Comparison of ENCODE assay signal across 23 mouse cellular contexts in genomic region chr1:53741742-53742458, GRCm38 (mm10). TPM values are rescaled to one million over a fixed set of nuclear protein-coding genes. Genes with fewer than 3 reads are reported as not detected.
"Had no signal": no experiment of that assay in that cellular context is flagged by ENCODE, and none has a peak within 500 bp of the region (broad histone marks: within the 10 kb centered on the region; RNA-seq: fewer than 3 reads in every experiment).

No protein-coding gene starts in this region.

- ATAC-seq: intestine, embryonic 16.5 days had no signal

- H3K27me3 ChIP-seq: limb, embryonic 13.5 days; liver, embryonic 13.5 days; lung, embryonic 15.5 days; neural tube, embryonic 13.5 days; stomach, embryonic 15.5 days had no signal

- H3K9me3 ChIP-seq: limb, embryonic 10.5 days; limb, embryonic 13.5 days; liver, embryonic 13.5 days; lung, embryonic 15.5 days; neural tube, embryonic 13.5 days; stomach, embryonic 15.5 days had no signal

- H3K4me3 ChIP-seq: limb, embryonic 10.5 days; limb, embryonic 13.5 days; liver, embryonic 13.5 days; lung, embryonic 15.5 days; myocyte; neural tube, embryonic 13.5 days; stomach, embryonic 15.5 days had no signal

- H3K36me3 ChIP-seq: limb, embryonic 10.5 days; limb, embryonic 13.5 days; liver, embryonic 13.5 days; lung, embryonic 15.5 days; neural tube, embryonic 13.5 days; stomach, embryonic 15.5 days had no signal

- H3K4me1 ChIP-seq: limb, embryonic 10.5 days; limb, embryonic 13.5 days; liver, embryonic 13.5 days; lung, embryonic 15.5 days; stomach, embryonic 15.5 days had no signal

- H3K9ac ChIP-seq: limb, embryonic 13.5 days; liver, embryonic 13.5 days; lung, embryonic 15.5 days; neural tube, embryonic 13.5 days; stomach, embryonic 15.5 days had no signal

- DNase-seq: kidney, adult 18-20 months; kidney, adult 9 months; kidney, postnatal 25 days; liver; liver, embryonic 13.5 days; lung, postnatal 14 days; lung, postnatal 4 days; midbrain, embryonic 14.5 days; retina, postnatal 1 day; right cerebral cortex, postnatal 25 days; spleen, adult 18-20 months; thymus, postnatal 4 days had no signal

- H3K27ac ChIP-seq: limb, embryonic 10.5 days; limb, embryonic 13.5 days; liver, embryonic 13.5 days; lung, embryonic 15.5 days; neural tube, embryonic 13.5 days; stomach, embryonic 15.5 days had no signal

- H3K4me2 ChIP-seq: limb, embryonic 13.5 days; liver, embryonic 13.5 days; lung, embryonic 15.5 days; midbrain, embryonic 11.5 days; neural tube, embryonic 13.5 days; stomach, embryonic 15.5 days had no signal

RNA-seq across cellular contexts. Expression of gene Dnah7a, which starts 35.3 kb away (rescaled TPM):
- total RNA-seq: megakaryocyte-erythroid progenitor cell, adult 5-6 weeks; neutrophil, adult 5-6 weeks had no signal
- polyA plus RNA-seq: liver, embryonic 13.5 days; liver, embryonic 16.5 days; myocyte had no signal
